Mouse (Mus musculus): ENCODE measurements around the gene A830018L16Rik. TPM values are rescaled to one million over a fixed set of nuclear protein-coding genes. Genes with fewer than 3 reads are reported as not detected.
"Not testable (repeated sequence)": the region's sequence is repeated elsewhere in the genome, so short reads cannot be mapped to it uniquely, and the experiment has no call there.

Gene A830018L16Rik
- total and polyA plus RNA-seq, 2 experiments from 2014 or later = 0.12 TPM; not detected in 1

GRCm38 (mm10) chr1:11467065-11467643, 53.2 kb downstream of the A830018L16Rik start:
- H3K4me2 ChIP-seq (ENCODE audit: low read depth, low read length) = no peak overlapping the region
- no peaks in the 10 kb centered on the region for H3K4me1 ChIP-seq (ENCODE audit: control insufficient read depth, insufficient read depth)
- no peak for ATAC-seq (ENCODE audit: insufficient read depth, low read depth)
- no peaks in the 10 kb centered on the region for H3K36me3 ChIP-seq (replicated peaks; ENCODE audit: control insufficient read depth, insufficient read depth, low read length)
- no peaks in the 10 kb centered on the region for H3K9me3 ChIP-seq (replicated peaks; ENCODE audit: control insufficient read depth, low read length)
- no peak overlapping the region for H3K9ac ChIP-seq (replicated peaks; ENCODE audit: low read depth, low read length)
- no peak for TF ChIP-seq EP300 (IDR thresholded peaks at IDR 0.05; ENCODE audit: low read depth)
- TF ChIP-seq CTCF (IDR thresholded peaks at IDR 0.05; ENCODE audit: low read depth) = no peak
- no peaks in the 10 kb centered on the region for H3K27me3 ChIP-seq (ENCODE audit: control insufficient read depth, insufficient read depth, low read length)
- H3K27ac ChIP-seq (ENCODE audit: low read depth) = no peak overlapping the region
- H3K4me3 ChIP-seq (ENCODE audit: low read depth, low read length) = no peak overlapping the region
- no peak for DNase-seq (ENCODE audit: low spot score)
- WGBS = 34% methylated on average over 5 of the region's 5 CpGs

GRCm38 (mm10) chr1:11492936-11493335, 79.0 kb downstream of the A830018L16Rik start:
- TF ChIP-seq EP300 (IDR thresholded peaks at IDR 0.05; ENCODE audit: low read depth) = no peak
- no peak for TF ChIP-seq CTCF (IDR thresholded peaks at IDR 0.05; ENCODE audit: low read depth)
- ATAC-seq (ENCODE audit: insufficient read depth, low read depth) = no peak
- WGBS = 64% methylated on average over 2 of the region's 2 CpGs

GRCm38 (mm10) chr1:11501556-11501955, 87.7 kb downstream of the A830018L16Rik start:
- H3K4me2 ChIP-seq (ENCODE audit: low read depth, low read length) = no peak overlapping the region
- ATAC-seq (ENCODE audit: insufficient read depth, low read depth) = no peak
- H3K9me3 ChIP-seq (replicated peaks; ENCODE audit: control insufficient read depth, low read length) = no peaks in the 10 kb centered on the region
- no peaks in the 10 kb centered on the region for H3K27me3 ChIP-seq (ENCODE audit: control insufficient read depth, insufficient read depth, low read length)
- H3K4me1 ChIP-seq (ENCODE audit: control insufficient read depth, insufficient read depth) = no peaks in the 10 kb centered on the region
- H3K9ac ChIP-seq (replicated peaks; ENCODE audit: low read depth, low read length) = no peak overlapping the region
- H3K4me3 ChIP-seq (ENCODE audit: low read depth, low read length) = no peak overlapping the region
- no peak for DNase-seq (ENCODE audit: low spot score)
- TF ChIP-seq CTCF (IDR thresholded peaks at IDR 0.05; ENCODE audit: low read depth) = no peak
- no peak for TF ChIP-seq EP300 (IDR thresholded peaks at IDR 0.05; ENCODE audit: low read depth)
- no peaks in the 10 kb centered on the region for H3K36me3 ChIP-seq (replicated peaks; ENCODE audit: control insufficient read depth, insufficient read depth, low read length)
- no peak overlapping the region for H3K27ac ChIP-seq (ENCODE audit: low read depth)

More at GRCm38 (mm10) chr1:11492936-11493335, 79.0 kb downstream of the A830018L16Rik start:
- no peak overlapping the region for H3K27ac ChIP-seq (ENCODE audit: low read depth)
- H3K9me3 ChIP-seq (replicated peaks; ENCODE audit: control insufficient read depth, low read length) = no peaks in the 10 kb centered on the region
- no peak overlapping the region for H3K4me3 ChIP-seq (ENCODE audit: low read depth, low read length)
- H3K4me1 ChIP-seq (ENCODE audit: control insufficient read depth, insufficient read depth) = no peaks in the 10 kb centered on the region
- no peaks in the 10 kb centered on the region for H3K27me3 ChIP-seq (ENCODE audit: control insufficient read depth, insufficient read depth, low read length)
- H3K9ac ChIP-seq (replicated peaks; ENCODE audit: low read depth, low read length) = no peak overlapping the region
- H3K4me2 ChIP-seq (ENCODE audit: low read depth, low read length) = no peak overlapping the region
- no peak for DNase-seq (ENCODE audit: low spot score)
- H3K36me3 ChIP-seq (replicated peaks; ENCODE audit: control insufficient read depth, insufficient read depth, low read length) = no peaks in the 10 kb centered on the region

- H3K4me3 ChIP-seq (ENCODE audit: low read depth, low read length); H3K36me3 ChIP-seq (replicated peaks; ENCODE audit: control insufficient read depth, insufficient read depth, low read length): not testable (repeated sequence)
- 67% methylated on average over 1 of the region's 1 CpGs for WGBS
Observed at GRCm38 (mm10) chr1:11549810-11550209, 135.9 kb downstream of the A830018L16Rik start.

GRCm38 (mm10) chr1:11565309-11565708, 151.4 kb downstream of the A830018L16Rik start:
- no peak overlapping the region for H3K4me3 ChIP-seq (ENCODE audit: low read depth, low read length)
- H3K9ac ChIP-seq (replicated peaks; ENCODE audit: low read depth, low read length) = no peak overlapping the region
- TF ChIP-seq EP300 (IDR thresholded peaks at IDR 0.05; ENCODE audit: low read depth) (no peak), CTCF (IDR thresholded peaks at IDR 0.05; ENCODE audit: low read depth) (peak; percentile 41)
- no peaks in the 10 kb centered on the region for H3K36me3 ChIP-seq (replicated peaks; ENCODE audit: control insufficient read depth, insufficient read depth, low read length)
- 11% methylated on average over 6 of the region's 6 CpGs for WGBS
- DNase-seq (ENCODE audit: low spot score) (peak; percentile 6), ATAC-seq (ENCODE audit: insufficient read depth, low read depth) (no peak)
- H3K4me2 ChIP-seq (ENCODE audit: low read depth, low read length) = no peak overlapping the region
- H3K27ac ChIP-seq (ENCODE audit: low read depth) = no peak overlapping the region
- H3K27me3 ChIP-seq (ENCODE audit: control insufficient read depth, insufficient read depth, low read length) = no peaks in the 10 kb centered on the region
- H3K9me3 ChIP-seq (replicated peaks; ENCODE audit: control insufficient read depth, low read length) = no peaks in the 10 kb centered on the region
- no peaks in the 10 kb centered on the region for H3K4me1 ChIP-seq (ENCODE audit: control insufficient read depth, insufficient read depth)

More at GRCm38 (mm10) chr1:11549810-11550209, 135.9 kb downstream of the A830018L16Rik start:
- not testable (repeated sequence) for ATAC-seq (ENCODE audit: insufficient read depth, low read depth); H3K9ac ChIP-seq (replicated peaks; ENCODE audit: low read depth, low read length); DNase-seq (ENCODE audit: low spot score); H3K9me3 ChIP-seq (replicated peaks; ENCODE audit: control insufficient read depth, low read length); H3K4me1 ChIP-seq (ENCODE audit: control insufficient read depth, insufficient read depth); H3K27me3 ChIP-seq (ENCODE audit: control insufficient read depth, insufficient read depth, low read length); H3K27ac ChIP-seq (ENCODE audit: low read depth); H3K4me2 ChIP-seq (ENCODE audit: low read depth, low read length)

GRCm38 (mm10) chr1:11566730-11567129, 152.8 kb downstream of the A830018L16Rik start:
- H3K27me3 ChIP-seq (ENCODE audit: control insufficient read depth, insufficient read depth, low read length) = no peaks in the 10 kb centered on the region
- H3K4me1 ChIP-seq (ENCODE audit: control insufficient read depth, insufficient read depth) = no peaks in the 10 kb centered on the region
- H3K36me3 ChIP-seq (replicated peaks; ENCODE audit: control insufficient read depth, insufficient read depth, low read length) = no peaks in the 10 kb centered on the region
- DNase-seq (ENCODE audit: low spot score) = no peak
- TF ChIP-seq CTCF (IDR thresholded peaks at IDR 0.05; ENCODE audit: low read depth) (no peak), EP300 (IDR thresholded peaks at IDR 0.05; ENCODE audit: low read depth) (no peak)
- WGBS = 60% methylated on average over 2 of the region's 2 CpGs
- H3K9ac ChIP-seq (replicated peaks; ENCODE audit: low read depth, low read length) = no peak overlapping the region
- H3K4me2 ChIP-seq (ENCODE audit: low read depth, low read length) = no peak overlapping the region
- H3K9me3 ChIP-seq (replicated peaks; ENCODE audit: control insufficient read depth, low read length) = no peaks in the 10 kb centered on the region
- H3K4me3 ChIP-seq (ENCODE audit: low read depth, low read length) = no peak overlapping the region
- ATAC-seq (ENCODE audit: insufficient read depth, low read depth) = no peak
- no peak overlapping the region for H3K27ac ChIP-seq (ENCODE audit: low read depth)

Measured in heart, postnatal 0 days (tissue).